Comparison of ENCODE assay signal across 17 mouse cellular contexts in the genomic region with DNA sequence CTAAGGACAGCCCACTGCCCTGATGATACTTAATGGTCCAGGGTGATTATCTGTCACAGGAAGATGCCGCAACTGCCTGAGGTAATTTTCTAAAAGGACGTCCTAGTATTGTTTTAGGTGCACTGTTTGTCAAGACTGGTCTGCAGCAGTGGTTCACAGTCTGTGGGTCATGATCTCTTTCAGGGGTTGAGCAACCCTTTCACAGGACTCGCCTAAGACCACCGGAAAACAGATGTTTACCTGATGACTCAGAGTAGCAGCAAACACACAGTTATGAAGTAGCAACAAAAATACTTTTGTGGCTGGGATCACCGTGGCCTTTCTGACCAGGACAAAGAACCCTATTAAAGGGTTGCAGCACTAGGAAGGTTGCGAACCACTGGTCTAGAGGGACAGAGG. TPM values are rescaled to one million over a fixed set of nuclear protein-coding genes. Genes with fewer than 3 reads are reported as not detected.
DNase-seq lines count a peak whose midpoint lies in the region; TF ChIP-seq lines count a peak whose summit lies in the region.
"Had no signal": no experiment of that assay in that cellular context is flagged by ENCODE, and none has a peak within 500 bp of the region (broad histone marks: within the 10 kb centered on the region; RNA-seq: fewer than 3 reads in every experiment).

No protein-coding gene starts in this region.

- H3ac ChIP-seq in C2C12 (ENCODE audit: control insufficient read depth, insufficient read length, low read depth) (no peak overlapping the region), myocyte (ENCODE audit: control insufficient read depth, insufficient read length) (no peak overlapping the region)

- intact Hi-C loops in gastrocnemius, adult 2 months (cut with DNase I) = loop anchor here (5.0 kb wide), 1 partner anchor 36 kb away; no protein-coding TSS in a partner anchor
- intact Hi-C loops in gastrocnemius, postnatal 14 days (cut with DNase I; ENCODE audit: low total_unique reads) = no loop called here

- TF ChIP-seq CTCF in gastrocnemius, adult 2 months (IDR thresholded peaks at IDR 0.05) = no peak
- no peak for TF ChIP-seq CTCF in kidney, adult 2 months (conservative IDR thresholded peaks at IDR 0.05; ENCODE audit: insufficient read depth, insufficient read length, low read depth, low read length)
- TF ChIP-seq CTCF in C2C12 (IDR thresholded peaks at IDR 0.05; ENCODE audit: control insufficient read depth, insufficient read depth, insufficient read length) = no peak

- TF ChIP-seq POLR2A in kidney, adult 2 months (IDR thresholded peaks at IDR 0.05; ENCODE audit: low read depth, low read length) = no peak
- no peak for TF ChIP-seq POLR2A in myocyte (IDR thresholded peaks at IDR 0.05; ENCODE audit: insufficient read length, low read depth)

- H3K79me2 ChIP-seq in C2C12 (ENCODE audit: control insufficient read depth, insufficient read depth) (peaks cover 72% of the 10 kb centered on the region), myocyte (ENCODE audit: control insufficient read depth, insufficient read depth) (peaks cover 36% of the 10 kb centered on the region)

- H3K4me3 ChIP-seq in gastrocnemius, adult 2 months = peak overlapping the region; percentile 23
- H3K4me3 ChIP-seq in kidney, adult 2 months (ENCODE audit: insufficient read depth, low read depth, low read length) = no peak overlapping the region
- H3K4me3 ChIP-seq in C2C12 (ENCODE audit: insufficient read depth, poor library complexity, severe bottlenecking) (no peak overlapping the region), myocyte (no peak overlapping the region)
- H3K4me3 ChIP-seq: hindbrain, embryonic 10.5 days; intestine, embryonic 15.5 days; midbrain, embryonic 12.5 days had no signal

- no peak overlapping the region for H3K4me2 ChIP-seq in myocyte (ENCODE audit: low read depth)
- H3K4me2 ChIP-seq: intestine, embryonic 15.5 days; midbrain, embryonic 12.5 days had no signal

- peaks cover under 1% of the 10 kb centered on the region; the same call in 1 of the 2 replicates for H3K4me1 ChIP-seq in kidney, adult 2 months (ENCODE audit: control insufficient read depth, insufficient read depth, low read length)
- H3K4me1 ChIP-seq: midbrain, embryonic 12.5 days had no signal

- peaks cover 42% of the 10 kb centered on the region for H3K79me3 ChIP-seq in C2C12 (ENCODE audit: low read depth)

- no peaks in the 10 kb centered on the region for H3K36me3 ChIP-seq in kidney, adult 2 months (ENCODE audit: control insufficient read depth, insufficient read depth, low read length)
- H3K36me3 ChIP-seq in C2C12 (ENCODE audit: control insufficient read depth, insufficient read depth) = peaks cover 89% of the 10 kb centered on the region
- peaks cover 62% of the 10 kb centered on the region for H3K36me3 ChIP-seq in myocyte (ENCODE audit: control insufficient read depth, insufficient read depth)
- H3K36me3 ChIP-seq: hindbrain, embryonic 10.5 days; midbrain, embryonic 12.5 days had no signal

- H3K27me3 ChIP-seq in kidney, adult 2 months (replicated peaks; ENCODE audit: control insufficient read depth, insufficient read depth, low read length) = no peaks in the 10 kb centered on the region
- no peaks in the 10 kb centered on the region for H3K27me3 ChIP-seq in C2C12 (ENCODE audit: control insufficient read depth, insufficient read depth, insufficient read length)
- H3K27me3 ChIP-seq in myocyte (ENCODE audit: control insufficient read depth, insufficient read depth, insufficient read length) = no peaks in the 10 kb centered on the region
- H3K27me3 ChIP-seq: intestine, embryonic 15.5 days; midbrain, embryonic 12.5 days had no signal

- H3K27ac ChIP-seq in gastrocnemius, adult 2 months = peak overlapping the region; percentile 81
- peak overlapping the region; percentile 10 for H3K27ac ChIP-seq in kidney, adult 2 months (ENCODE audit: insufficient read depth, low read depth, low read length)
- H3K27ac ChIP-seq: hindbrain, embryonic 10.5 days; intestine, embryonic 15.5 days; liver, embryonic 14.5 days; midbrain, embryonic 12.5 days had no signal

- no peak for DNase-seq in gastrocnemius, adult 2 months
- DNase-seq in gastrocnemius, postnatal 14 days = no peak
- DNase-seq in kidney, adult 2 months = no peak
- no peak for DNase-seq in kidney, postnatal 14 days
- DNase-seq in urinary bladder, postnatal 4 days (ENCODE audit: low spot score in 2 of 2) = no peak
- no peak for DNase-seq in cerebellum, postnatal 14 days
- DNase-seq: B cell, adult 2 months; cerebellum, adult 9-11 months; lung, postnatal 4 days; right cerebral cortex, postnatal 25 days; thymus, postnatal 36 days had no signal

- 54% methylated on average over 6 of the region's 6 CpGs for WGBS in kidney, adult 2 months

TF ChIP-seq in C2C12, 6 proteins besides CTCF, POLR2A, EP300 and RAD21:
- TF ChIP-seq CEBPB (IDR thresholded peaks at IDR 0.05; ENCODE audit: low read depth) = peak; percentile 77
- TF ChIP-seq MYOG (IDR thresholded peaks at IDR 0.05; ENCODE audit: control insufficient read depth, extremely low read depth, insufficient read length) = no peak

TF ChIP-seq in myocyte, 11 proteins besides CTCF, POLR2A, EP300 and RAD21:
- TF ChIP-seq CEBPB (IDR thresholded peaks at IDR 0.05; ENCODE audit: insufficient read depth, poor library complexity, severe bottlenecking) (peak; percentile 60; the same call in 1 of the 2 replicates), SRF (IDR thresholded peaks at IDR 0.05; ENCODE audit: control insufficient read depth, insufficient read length, low read depth) (no peak), POLR2AphosphoS2 (IDR thresholded peaks at IDR 0.05; ENCODE audit: insufficient read length, low read depth) (peak; percentile 5), USF1 (IDR thresholded peaks at IDR 0.05; ENCODE audit: low read depth) (no peak), MYOG (IDR thresholded peaks at IDR 0.05; ENCODE audit: control insufficient read depth in 1 of 3, insufficient read depth in 1 of 3, insufficient read length in 2 of 3, low read depth in 2 of 3) (no peak), MAX (IDR thresholded peaks at IDR 0.05; ENCODE audit: low read depth) (no peak), TCF12 (IDR thresholded peaks at IDR 0.05; ENCODE audit: insufficient read depth, poor library complexity, severe bottlenecking) (no peak), REST (IDR thresholded peaks at IDR 0.05; ENCODE audit: insufficient read depth, insufficient read length) (no peak), TCF3 (IDR thresholded peaks at IDR 0.05; ENCODE audit: insufficient read length, low read depth) (no peak)

RNA-seq across cellular contexts. Expression of a gene that starts 24.4 kb away (rescaled TPM):
- total RNA-seq in gastrocnemius, adult 2 months (2021) = 10 to 100 TPM; 28.0 to 52.6 TPM
- 100 to 1,000 TPM in 1 of 2 experiments, 10 to 100 TPM in 1; 90.8 to 119 TPM for total RNA-seq in gastrocnemius, postnatal 14 days (2021)
- 122 and 131 TPM in 2 replicates for polyA plus RNA-seq in kidney, adult 2 months (2012; rRNA removed)
- polyA plus RNA-seq in C2C12 (2012; fragmentation: generic; extraction: Trizol) = 2,389 TPM
- polyA plus RNA-seq in myocyte (2012; fragmentation: generic; extraction: Trizol) = 1,009 TPM
